Mouse (Mus musculus) bone marrow macrophage, adult 2 months (primary cell): Measurements from ENCODE around the gene Gm6899. TPM values are rescaled to one million over a fixed set of nuclear protein-coding genes. Genes with fewer than 3 reads are reported as not detected.

Source experiments
- H3K27ac ChIP-seq: 2 replicates; pipeline ENCODE4 v1.5.1; 2012; ENCODE audit warnings: low read depth, low read length; ENCODE audit not compliant: insufficient read depth
- H3K4me1 ChIP-seq: 2 replicates; pipeline ENCODE4 v1.6.1; 2012; ENCODE audit warnings: low read length; ENCODE audit not compliant: control insufficient read depth, insufficient read depth
- H3K4me3 ChIP-seq: 2 replicates; pipeline ENCODE4 v1.5.1; 2012; ENCODE audit warnings: mild to moderate bottlenecking, low read length, moderate library complexity; ENCODE audit not compliant: insufficient read depth
- CTCF ChIP-seq: IDR thresholded peaks from 2 replicates; pipeline ENCODE4 v1.5.1; 2012; ENCODE audit warnings: low read depth, mild to moderate bottlenecking, low read length, moderate library complexity
- POLR2A ChIP-seq: IDR thresholded peaks from 2 replicates; pipeline ENCODE4 v1.6.1; 2012; ENCODE audit warnings: mild to moderate bottlenecking, low read depth, low read length, borderline replicate concordance
- polyA plus RNA-seq: library from polyadenylated mRNA; stranded (reverse); fragments of >200 nt; gene quantifications from 2 replicates; pipeline ENCODE4 v1.2.4, GENCODE M21; 2012; ENCODE audit not compliant: missing spikeins, insufficient read depth, insufficient read length

Gene Gm6899
- not detected in 2 replicates for polyA plus RNA-seq

DNA sequence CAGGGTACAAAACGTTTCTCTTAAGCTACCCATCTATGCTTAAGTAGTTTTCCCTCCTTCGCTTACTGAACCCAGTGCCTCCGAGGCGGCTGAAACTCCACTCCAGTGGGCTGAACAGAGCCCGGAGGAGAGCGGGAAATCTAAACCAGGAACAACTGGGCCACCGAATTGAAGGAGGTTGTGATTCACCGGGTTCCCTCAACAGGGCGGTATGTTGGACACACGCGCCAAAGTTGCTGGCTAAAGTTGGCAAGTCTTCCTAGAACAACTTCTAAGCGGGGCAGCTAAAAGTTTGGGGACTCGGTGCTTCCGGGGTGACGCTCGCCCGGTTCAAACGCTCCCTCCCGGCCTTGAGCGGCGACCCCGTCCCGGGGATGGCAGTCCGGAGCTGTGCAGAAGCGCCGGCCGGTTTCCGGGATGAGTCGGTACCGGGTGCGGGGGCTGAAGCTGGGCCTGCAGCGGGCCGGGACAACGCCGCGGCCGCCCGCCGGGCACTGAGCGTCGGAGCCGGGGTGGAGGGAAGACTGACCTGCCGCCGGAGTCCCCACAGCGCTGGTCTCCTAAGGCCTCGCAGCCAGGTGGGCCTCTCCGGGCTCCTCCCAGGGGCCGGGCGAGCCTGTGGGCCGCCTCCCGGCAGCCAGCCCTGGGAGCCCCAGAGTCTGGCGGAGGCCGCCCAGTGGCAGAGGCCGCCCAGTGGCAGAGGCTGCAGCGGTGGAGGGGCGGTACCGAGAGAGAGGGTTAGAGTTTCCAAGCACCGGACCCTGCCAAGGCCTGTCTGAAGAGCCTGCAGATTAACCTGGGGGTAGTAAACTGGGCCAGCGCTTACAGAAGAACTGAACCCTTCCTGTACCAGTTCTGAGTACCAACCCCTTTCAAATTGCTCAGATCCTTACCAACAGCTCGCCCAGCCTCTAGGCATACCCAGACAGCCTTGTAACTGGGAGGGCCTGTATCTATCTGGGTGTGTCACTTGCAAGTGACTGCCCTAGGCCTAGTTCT lies at the start of gene Gm6899, which contains the start of gene Vrk2:
Gene Gm6899 (plus strand): TSS at position 181 of the 999 bp plus-strand sequence.
Gene Vrk2 (minus strand): TSS at position 939 of the 999 bp plus-strand sequence.
- Histone ChIP-seq H3K27ac (peak within 1 kb of the TSS; percentile 77), H3K4me1 (peaks cover 11% of the 10 kb centered on the region), H3K4me3 (peak within 1 kb of the TSS; percentile 66)
- TF ChIP-seq POLR2A: no peak
- TF ChIP-seq CTCF: no peak

DNA sequence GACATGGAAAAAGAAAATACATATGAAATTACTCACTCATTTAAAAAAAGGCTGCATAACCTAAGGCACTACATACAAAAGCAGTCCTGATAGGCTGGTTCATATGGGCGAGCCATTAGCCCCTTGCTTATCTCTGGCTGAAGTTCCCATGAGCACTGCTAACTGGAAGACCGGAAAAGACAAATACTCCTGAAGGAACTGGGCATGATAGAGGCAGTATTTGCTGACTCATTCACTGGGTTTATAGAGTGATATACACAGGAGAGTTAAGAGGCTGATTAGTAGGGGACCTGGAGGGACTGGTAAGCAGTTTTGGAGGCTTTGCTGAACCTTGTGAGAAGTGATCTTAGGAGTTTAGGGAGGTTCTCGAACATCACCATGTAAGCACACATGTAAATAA lies 41.5 kb upstream of the Gm6899 start:
- H3K27ac ChIP-seq: no peak overlapping the region
- no peak for TF ChIP-seq CTCF

DNA sequence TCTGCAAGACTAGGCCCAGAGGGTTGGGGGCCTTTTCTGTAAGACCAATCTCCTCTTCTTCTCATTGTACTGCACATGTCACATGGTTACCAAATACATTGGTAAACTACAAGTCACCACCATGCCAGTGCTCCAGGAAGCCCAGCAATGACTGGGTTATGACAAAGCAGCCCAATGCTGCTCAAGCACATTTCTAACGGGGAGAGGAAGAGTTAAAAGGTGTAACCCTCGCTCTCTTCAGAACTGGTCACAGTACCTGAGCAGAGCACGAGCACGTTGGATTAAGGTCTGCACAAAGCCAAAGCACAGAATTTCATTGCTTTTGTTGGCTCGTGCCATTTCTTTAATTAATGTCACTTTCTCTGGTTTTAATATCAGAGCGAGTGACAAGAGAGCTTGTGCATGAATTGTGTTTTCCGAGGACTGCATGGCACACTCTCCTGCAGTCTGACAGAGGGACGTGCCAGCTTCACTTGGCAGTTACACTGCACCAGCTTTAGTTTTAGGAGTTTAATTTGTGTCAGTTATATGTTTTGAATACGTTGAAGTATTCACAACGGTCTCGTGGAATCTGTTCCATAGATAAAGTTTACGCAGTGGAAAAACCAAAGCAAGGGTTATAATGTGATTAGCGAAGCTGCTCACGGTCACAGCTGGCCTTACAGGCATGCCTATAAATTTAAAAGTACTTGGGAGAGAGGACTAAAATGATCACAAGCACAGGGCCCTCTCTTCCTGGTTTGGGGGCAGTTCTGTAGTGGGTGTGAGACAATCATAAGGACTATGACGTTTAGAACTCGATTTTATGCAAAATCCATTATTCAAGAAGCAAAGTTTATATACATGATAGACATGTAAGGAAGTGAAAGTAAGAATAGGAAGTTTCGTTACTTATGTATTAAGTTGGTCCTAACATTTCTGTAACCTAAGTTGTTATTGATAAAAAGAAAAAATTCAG lies 7.4 kb upstream of the Gm6899 start:
- TF ChIP-seq CTCF: no peak
- no peak for TF ChIP-seq POLR2A
- Histone ChIP-seq H3K27ac (peak overlapping the region; percentile 87), H3K4me1 (peaks cover 19% of the 10 kb centered on the region), H3K4me3 (peak overlapping the region; percentile 51)

More for the DNA sequence above, 41.5 kb upstream of the Gm6899 start:
- no peaks in the 10 kb centered on the region for H3K4me1 ChIP-seq
- H3K4me3 ChIP-seq: no peak overlapping the region

DNA sequence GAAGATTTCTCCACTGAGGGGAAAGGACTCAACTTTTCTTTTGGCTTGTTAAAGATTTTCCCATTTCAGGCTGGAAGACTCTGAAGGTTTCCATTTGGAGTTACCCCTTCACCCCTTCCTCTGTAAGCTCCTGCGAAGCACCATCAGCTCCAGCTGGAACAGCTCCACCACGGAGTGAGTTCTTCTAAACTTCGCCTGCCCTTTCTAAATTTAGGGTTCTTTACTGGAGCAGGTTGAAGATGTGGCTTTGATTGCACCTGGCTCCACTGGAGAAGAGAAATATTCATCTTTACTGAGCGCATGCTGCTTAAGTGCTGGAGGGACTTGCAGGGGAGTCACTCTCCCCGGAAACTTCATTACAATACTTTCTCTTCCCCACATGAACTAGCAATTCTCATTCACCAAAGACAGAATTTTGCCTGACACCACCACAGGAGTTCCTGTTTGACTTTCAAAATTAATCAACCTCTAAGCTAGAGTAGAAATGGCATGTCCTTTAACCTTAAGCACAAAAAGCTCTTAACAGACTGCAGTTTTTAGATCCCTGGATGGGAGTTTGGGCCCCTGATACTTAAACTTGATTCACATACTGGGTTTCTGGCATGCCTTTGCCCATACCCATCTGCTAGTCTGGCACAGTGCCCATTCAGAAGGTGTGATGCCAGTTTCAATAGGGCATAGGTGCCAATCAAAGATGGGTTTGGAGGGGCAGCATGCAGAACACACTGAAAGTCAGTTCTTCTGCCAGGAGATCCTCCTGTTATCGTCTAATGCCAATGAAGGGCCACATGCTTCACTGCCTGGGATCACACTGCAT lies 6.5 kb upstream of the Gm6899 start:
- TF ChIP-seq POLR2A: no peak
- Histone ChIP-seq H3K4me1 (peaks cover 20% of the 10 kb centered on the region), H3K4me3 (peak overlapping the region; percentile 51), H3K27ac (peak overlapping the region; percentile 87)

- peak overlapping the region; percentile 87 for H3K27ac ChIP-seq
- no peak for TF ChIP-seq CTCF
- no peak for TF ChIP-seq POLR2A
- H3K4me1 ChIP-seq: peaks cover 19% of the 10 kb centered on the region
- peak overlapping the region; percentile 51 for H3K4me3 ChIP-seq
These were observed 5.9 kb upstream of the Gm6899 start for GRCm38 (mm10) chr11:26587184-26587524.

- H3K4me3 ChIP-seq: peak overlapping the region; percentile 66
- H3K27ac ChIP-seq: peak overlapping the region; percentile 53
- TF ChIP-seq POLR2A (no peak), CTCF (no peak)
- H3K4me1 ChIP-seq: peaks cover 11% of the 10 kb centered on the region
These were observed 517 bp upstream of the Gm6899 start for GRCm38 (mm10) chr11:26592395-26593053.

DNA sequence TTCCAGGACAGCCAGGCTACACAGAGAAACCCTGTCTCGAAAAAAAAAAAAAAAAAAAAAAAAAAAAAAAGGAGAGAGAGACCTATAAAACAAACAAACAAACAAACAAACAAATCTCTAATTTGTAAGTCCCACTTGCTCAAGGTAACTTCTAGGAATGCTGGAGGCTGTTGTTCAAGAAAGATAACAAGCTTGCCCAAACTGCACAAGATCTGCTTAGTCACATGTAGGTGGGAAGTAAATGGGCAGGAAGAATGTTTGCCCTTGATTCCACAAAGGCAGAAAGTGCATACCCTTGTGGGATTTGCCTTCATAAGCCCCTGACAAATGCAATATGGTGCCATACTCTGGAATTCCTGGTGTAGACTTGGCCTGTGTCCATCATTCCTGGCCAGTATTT lies 1.4 kb downstream of the Gm6899 start:
- TF ChIP-seq CTCF (no peak), POLR2A (no peak)
- Histone ChIP-seq H3K4me1 (peaks cover 11% of the 10 kb centered on the region), H3K27ac (no peak overlapping the region), H3K4me3 (no peak overlapping the region)

- Histone ChIP-seq H3K4me3 (no peak overlapping the region), H3K27ac (no peak overlapping the region), H3K4me1 (peaks cover 18% of the 10 kb centered on the region)
- TF ChIP-seq POLR2A: no peak
- TF ChIP-seq CTCF: no peak
These were observed 3.1 kb downstream of the Gm6899 start for GRCm38 (mm10) chr11:26596186-26596585.

DNA sequence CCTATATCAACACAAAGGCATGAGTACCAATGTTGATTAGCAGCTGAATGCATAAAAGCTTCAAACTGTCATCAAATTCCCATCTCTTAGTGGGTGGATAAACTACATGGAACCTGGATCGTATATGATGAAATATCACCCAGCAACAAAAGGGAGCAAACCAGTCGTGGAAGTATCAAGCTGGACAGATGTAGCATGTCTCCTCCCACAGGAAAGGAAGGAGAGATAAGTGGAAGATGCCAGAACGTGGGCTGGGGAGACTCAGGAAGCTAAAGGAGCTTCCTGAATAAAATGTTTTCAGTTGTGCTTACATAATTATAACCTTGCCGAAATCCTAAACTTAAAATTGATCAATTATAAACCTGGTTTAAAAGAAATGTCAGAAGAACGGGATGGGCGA lies 4.1 kb downstream of the Gm6899 start:
- Histone ChIP-seq H3K27ac (no peak overlapping the region), H3K4me1 (peaks cover 23% of the 10 kb centered on the region), H3K4me3 (no peak overlapping the region)
- no peak for TF ChIP-seq CTCF
- no peak for TF ChIP-seq POLR2A
